Mouse (Mus musculus) forebrain, embryonic 15.5 days (tissue): ENCODE measurements around the gene Ascc3. TPM values are rescaled to one million over a fixed set of nuclear protein-coding genes. Genes with fewer than 3 reads are reported as not detected.

Source experiments
- ATAC-seq: fragments of 200-750 bp; cut with Nextera tagmentation; replicated peaks from 2 replicates; pipeline ENCODE4 v1.8.0; 2017; ENCODE audit warnings: mild to moderate bottlenecking, moderate TSS enrichment, moderate library complexity
- H3K27ac ChIP-seq: fragments of 300-500 bp; sonication (generic); replicated peaks from 2 replicates; pipeline ENCODE4 v1.5.1; 2015; ENCODE audit warnings: mild to moderate bottlenecking, inconsistent platforms
- H3K27me3 ChIP-seq: fragments of 300-500 bp; sonication (generic); 2 replicates; pipeline ENCODE4 v1.6.1; 2015; ENCODE audit warnings: inconsistent platforms
- H3K36me3 ChIP-seq: fragments of 300-500 bp; sonication (generic); 2 replicates; pipeline ENCODE4 v1.6.1; 2015; ENCODE audit warnings: mild to moderate bottlenecking, inconsistent platforms
- H3K4me1 ChIP-seq: fragments of 300-500 bp; sonication (generic); 2 replicates; pipeline ENCODE4 v1.6.1; 2015; ENCODE audit warnings: inconsistent platforms
- H3K4me2 ChIP-seq: fragments of 300-500 bp; sonication (generic); replicated peaks from 2 replicates; pipeline ENCODE4 v1.6.1; 2015; ENCODE audit warnings: mild to moderate bottlenecking, inconsistent platforms
- H3K4me3 ChIP-seq: fragments of 300-500 bp; sonication (generic); 2 replicates; pipeline ENCODE4 v1.5.1; 2015; ENCODE audit warnings: mild to moderate bottlenecking, inconsistent platforms
- H3K9ac ChIP-seq: fragments of 300-500 bp; sonication (generic); replicated peaks from 2 replicates; pipeline ENCODE4 v1.6.1; 2015; ENCODE audit warnings: mild to moderate bottlenecking, inconsistent platforms
- H3K9me3 ChIP-seq: fragments of 300-500 bp; sonication (generic); 2 replicates; pipeline ENCODE4 v1.6.1; 2016; ENCODE audit warnings: inconsistent platforms
- WGBS: fragments of 180-500 bp; shearing (Covaris S2); methylation state at CpG from one replicate; pipeline ENCODE4 v1.1.7; 2015; ENCODE audit warnings: mixed read lengths; 5-methylcytosine and 5-hydroxymethylcytosine counted together
- polyA plus RNA-seq: library from polyadenylated mRNA; unstranded; fragments of >200 nt; fragmentation: Nextera tagmentation; extraction: Ambion mirVana; gene quantifications from 2 replicates; pipeline ENCODE4 v1.2.1, GENCODE M21; 2015

The Ascc3 gene
- 16.4 and 17.4 TPM in 2 replicates for polyA plus RNA-seq

DNA sequence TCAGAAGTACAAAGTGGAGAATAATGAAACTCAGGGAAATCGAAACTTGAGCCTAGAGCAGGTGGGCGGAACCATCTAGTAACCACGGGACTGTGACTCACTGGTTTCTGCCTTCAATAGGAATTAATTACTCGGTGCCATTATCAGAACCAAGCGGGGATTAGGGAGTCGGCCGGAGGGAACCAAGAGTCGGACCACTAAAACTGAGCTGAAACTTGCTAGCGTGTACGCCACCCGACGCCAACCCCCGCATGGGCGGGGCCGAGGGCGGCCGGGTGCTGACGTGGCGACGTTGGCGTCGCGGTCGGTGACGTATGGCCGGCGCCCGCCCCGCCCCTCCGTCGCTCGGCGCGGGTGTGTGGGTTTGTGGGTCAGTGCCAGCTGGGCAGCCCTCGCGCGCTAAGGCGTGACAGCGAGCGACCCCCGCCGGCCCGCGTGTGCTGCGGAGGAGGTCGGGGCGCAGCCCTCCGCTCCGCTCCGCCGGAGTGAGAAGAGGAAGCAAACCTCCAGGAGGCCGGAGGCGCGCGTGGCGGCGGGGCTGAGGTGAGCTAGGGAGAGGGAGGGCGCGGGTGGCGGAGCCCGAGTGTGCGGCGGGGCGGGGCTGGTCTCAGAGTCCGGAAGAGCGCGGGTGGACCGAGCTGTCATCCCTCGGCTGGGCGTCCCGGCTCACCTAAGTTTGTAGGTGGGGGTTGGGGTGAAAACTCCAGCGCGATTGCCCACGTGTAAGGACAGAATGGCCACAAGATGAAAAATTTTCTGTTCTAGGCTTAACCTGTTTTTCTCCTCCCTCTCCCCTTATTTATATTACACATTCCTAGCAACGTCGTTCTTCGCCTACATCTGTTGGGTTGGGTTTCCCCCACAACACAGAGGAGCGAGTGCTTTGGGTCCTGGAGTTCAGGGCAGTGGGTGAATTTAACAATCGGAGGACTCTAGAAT lies at the start of gene Ascc3:
Gene Ascc3, plus strand, starts transcription at position 315 of the 939 bp plus-strand sequence.
- no peaks in the 10 kb centered on the region for H3K36me3 ChIP-seq
- H3K9me3 ChIP-seq = no peaks in the 10 kb centered on the region
- H3K9ac ChIP-seq = peak within 1 kb of the TSS; percentile 84
- peak within 1 kb of the TSS; percentile 83 for H3K4me3 ChIP-seq
- H3K27ac ChIP-seq = peak within 1 kb of the TSS; percentile 86
- H3K4me1 ChIP-seq = peaks cover 4% of the 10 kb centered on the region
- H3K4me2 ChIP-seq = peak within 1 kb of the TSS; percentile 60
- WGBS = under 1% methylated on average over 76 of the region's 79 CpGs
- H3K27me3 ChIP-seq = no peaks in the 10 kb centered on the region
- ATAC-seq = peak; percentile 99

GRCm38 (mm10) chr10:50584721-50585120 lies 7.7 kb upstream of the Ascc3 start:
- Histone ChIP-seq H3K27ac (no peak overlapping the region), H3K9ac (no peak overlapping the region), H3K4me3 (no peak overlapping the region), H3K27me3 (no peaks in the 10 kb centered on the region), H3K4me1 (no peaks in the 10 kb centered on the region), H3K9me3 (no peaks in the 10 kb centered on the region), H3K36me3 (no peaks in the 10 kb centered on the region), H3K4me2 (no peak overlapping the region)
- ATAC-seq = no peak
- 86% methylated on average over 1 of the region's 1 CpGs for WGBS

DNA sequence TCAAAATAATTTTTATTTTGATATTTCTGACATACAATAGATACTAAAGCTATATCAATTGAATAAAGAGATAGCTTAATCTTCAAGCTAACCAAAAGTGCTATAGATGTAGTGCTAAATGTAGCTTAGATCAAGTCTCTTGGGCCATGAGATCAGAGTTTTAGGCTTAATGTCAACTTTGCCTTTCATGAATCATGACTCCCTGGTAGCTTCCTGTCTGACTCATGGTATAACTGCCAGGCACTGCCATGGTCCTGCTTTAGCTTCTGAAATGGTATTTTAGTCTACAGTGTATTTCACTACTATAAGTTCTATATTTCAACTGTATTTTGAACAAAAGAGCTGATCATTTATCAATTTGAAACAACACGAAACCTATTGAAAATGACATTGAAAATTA lies 5.9 kb upstream of the Ascc3 start:
- H3K27me3 ChIP-seq = no peaks in the 10 kb centered on the region
- H3K9ac ChIP-seq = no peak overlapping the region
- H3K4me1 ChIP-seq = no peaks in the 10 kb centered on the region
- no peaks in the 10 kb centered on the region for H3K9me3 ChIP-seq
- no peak overlapping the region for H3K4me3 ChIP-seq
- ATAC-seq = no peak
- H3K36me3 ChIP-seq = no peaks in the 10 kb centered on the region
- H3K27ac ChIP-seq = no peak overlapping the region
- no peak overlapping the region for H3K4me2 ChIP-seq
- 87% methylated on average over 1 of the region's 1 CpGs for WGBS

GRCm38 (mm10) chr10:50593371-50593770 lies 902 bp downstream of the Ascc3 start:
- no peak for ATAC-seq
- no peak overlapping the region for H3K27ac ChIP-seq
- 71% methylated on average over 12 of the region's 12 CpGs for WGBS

GRCm38 (mm10) chr10:50595340-50595739 lies 2.9 kb downstream of the Ascc3 start:
- H3K4me3 ChIP-seq = no peak overlapping the region
- no peak overlapping the region for H3K9ac ChIP-seq
- no peaks in the 10 kb centered on the region for H3K27me3 ChIP-seq
- H3K4me2 ChIP-seq = no peak overlapping the region
- H3K36me3 ChIP-seq = no peaks in the 10 kb centered on the region
- H3K27ac ChIP-seq = no peak overlapping the region
- no peak for ATAC-seq
- no peaks in the 10 kb centered on the region for H3K9me3 ChIP-seq
- H3K4me1 ChIP-seq = peaks cover 4% of the 10 kb centered on the region

More at GRCm38 (mm10) chr10:50593371-50593770, 902 bp downstream of the Ascc3 start:
- H3K9me3 ChIP-seq = no peaks in the 10 kb centered on the region
- peak overlapping the region; percentile 84 for H3K9ac ChIP-seq
- peaks cover 4% of the 10 kb centered on the region for H3K4me1 ChIP-seq
- H3K27me3 ChIP-seq = no peaks in the 10 kb centered on the region
- no peaks in the 10 kb centered on the region for H3K36me3 ChIP-seq
- peak overlapping the region; percentile 60 for H3K4me2 ChIP-seq
- H3K4me3 ChIP-seq = peak overlapping the region; percentile 83

DNA sequence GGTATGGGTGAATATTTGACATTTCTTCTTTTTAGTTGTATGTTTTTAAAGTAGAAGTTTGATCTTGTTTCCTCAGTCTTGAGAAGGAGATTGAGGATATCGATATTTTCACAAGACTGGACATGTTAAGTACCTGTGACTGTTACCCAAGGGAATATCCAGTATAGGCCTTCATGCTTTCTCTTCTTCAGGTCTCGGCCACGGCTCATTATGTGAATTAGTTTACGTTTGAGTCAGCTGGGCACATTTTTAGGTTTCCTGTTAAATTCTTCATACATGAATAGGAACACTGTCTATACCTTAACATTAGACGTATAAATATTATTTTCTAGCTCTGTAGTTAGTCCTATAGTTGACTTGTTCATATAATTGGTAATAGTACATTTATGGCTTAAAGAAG lies 12.4 kb downstream of the Ascc3 start:
- H3K4me1 ChIP-seq = no peaks in the 10 kb centered on the region
- H3K27me3 ChIP-seq = no peaks in the 10 kb centered on the region
- H3K4me2 ChIP-seq = no peak overlapping the region
- no peak overlapping the region for H3K27ac ChIP-seq
- no peak for ATAC-seq
- H3K36me3 ChIP-seq = no peaks in the 10 kb centered on the region
- no peaks in the 10 kb centered on the region for H3K9me3 ChIP-seq
- H3K4me3 ChIP-seq = no peak overlapping the region
- no peak overlapping the region for H3K9ac ChIP-seq
- 95% methylated on average over 5 of the region's 5 CpGs for whole genome bisulfite sequencing

DNA sequence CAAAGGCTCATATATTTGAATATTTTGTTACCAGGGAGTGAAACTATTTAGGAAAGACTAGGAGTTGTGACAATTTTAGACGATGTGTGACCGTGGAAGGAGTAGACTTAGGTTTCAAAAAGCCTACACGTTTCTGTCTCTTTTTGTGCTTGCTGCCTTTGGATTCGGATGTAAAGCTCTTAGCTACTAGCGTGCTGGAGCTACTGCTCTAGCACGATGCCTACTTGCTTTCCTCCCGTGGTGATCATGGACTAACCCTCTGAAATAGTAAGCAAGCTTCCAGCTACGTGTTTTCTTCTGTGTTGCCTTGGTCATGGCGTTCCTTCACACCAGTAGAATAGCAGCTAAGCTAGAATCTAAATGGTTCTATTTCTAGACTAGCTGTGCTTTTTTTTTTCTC lies 21.4 kb downstream of the Ascc3 start:
- Histone ChIP-seq H3K36me3 (peaks cover 8% of the 10 kb centered on the region; the same call in 1 of the 2 replicates), H3K9me3 (no peaks in the 10 kb centered on the region), H3K4me1 (no peaks in the 10 kb centered on the region), H3K4me3 (no peak overlapping the region), H3K27ac (no peak overlapping the region), H3K9ac (no peak overlapping the region), H3K27me3 (no peaks in the 10 kb centered on the region), H3K4me2 (no peak overlapping the region)
- 95% methylated on average over 9 of the region's 9 CpGs for WGBS
- no peak for ATAC-seq

DNA sequence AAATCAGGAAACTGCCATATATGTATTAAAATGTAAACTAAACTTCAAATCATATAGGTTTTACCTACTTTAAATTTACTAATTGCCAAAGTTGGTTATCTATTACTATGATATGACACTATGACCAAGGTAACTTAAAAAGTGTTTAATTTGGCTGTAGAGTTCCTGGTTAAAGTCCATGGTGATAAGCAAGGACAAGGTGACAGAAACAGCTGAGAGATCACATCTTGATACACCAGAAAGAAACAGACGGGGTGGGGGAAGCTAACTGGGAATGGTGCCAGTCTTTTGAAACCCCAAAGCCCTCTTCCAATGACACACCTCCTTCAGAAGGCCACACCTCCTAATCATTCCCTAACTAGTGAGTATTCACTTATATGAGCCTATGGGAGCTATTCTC lies 33.4 kb downstream of the Ascc3 start:
- Histone ChIP-seq H3K9ac (no peak overlapping the region), H3K36me3 (peaks cover 20% of the 10 kb centered on the region), H3K4me3 (no peak overlapping the region), H3K4me2 (no peak overlapping the region), H3K9me3 (no peaks in the 10 kb centered on the region), H3K27ac (no peak overlapping the region), H3K4me1 (no peaks in the 10 kb centered on the region), H3K27me3 (no peaks in the 10 kb centered on the region)
- ATAC-seq = no peak
- 35% methylated on average over 1 of the region's 1 CpGs for WGBS

DNA sequence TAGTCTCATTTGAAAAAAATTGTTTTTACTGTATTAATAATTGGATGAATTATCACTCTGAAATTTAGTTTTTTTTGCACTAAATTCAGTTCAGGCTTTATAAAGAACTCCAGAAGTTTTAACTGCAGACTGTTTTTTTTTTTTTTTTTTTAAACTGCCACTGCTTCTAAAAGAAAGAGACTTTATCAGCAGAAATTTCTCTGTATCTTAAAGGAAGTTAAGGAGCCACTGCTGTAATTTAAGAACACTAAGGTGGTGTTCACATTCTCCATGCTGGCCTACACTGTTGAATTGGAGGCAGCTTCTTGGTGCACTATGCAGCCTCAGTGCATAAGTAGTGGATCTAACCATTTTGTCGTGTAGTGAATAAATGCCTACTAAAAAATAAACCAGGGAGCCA lies 47.1 kb downstream of the Ascc3 start:
- Histone ChIP-seq H3K4me3 (no peak overlapping the region), H3K27ac (no peak overlapping the region), H3K36me3 (peaks cover 5% of the 10 kb centered on the region; the same call in 1 of the 2 replicates), H3K27me3 (no peaks in the 10 kb centered on the region), H3K4me1 (no peaks in the 10 kb centered on the region), H3K9me3 (no peaks in the 10 kb centered on the region), H3K4me2 (no peak overlapping the region), H3K9ac (no peak overlapping the region)
- WGBS = 57% methylated on average over 1 of the region's 1 CpGs
- no peak for ATAC-seq

GRCm38 (mm10) chr10:50650612-50651011 lies 58.1 kb downstream of the Ascc3 start:
- Histone ChIP-seq H3K4me3 (no peak overlapping the region), H3K27ac (no peak overlapping the region), H3K4me2 (no peak overlapping the region), H3K36me3 (peaks cover 12% of the 10 kb centered on the region; the same call in 1 of the 2 replicates), H3K9ac (no peak overlapping the region), H3K9me3 (no peaks in the 10 kb centered on the region), H3K4me1 (no peaks in the 10 kb centered on the region), H3K27me3 (no peaks in the 10 kb centered on the region)
- WGBS = 90% methylated on average over 8 of the region's 8 CpGs
- ATAC-seq = no peak

DNA sequence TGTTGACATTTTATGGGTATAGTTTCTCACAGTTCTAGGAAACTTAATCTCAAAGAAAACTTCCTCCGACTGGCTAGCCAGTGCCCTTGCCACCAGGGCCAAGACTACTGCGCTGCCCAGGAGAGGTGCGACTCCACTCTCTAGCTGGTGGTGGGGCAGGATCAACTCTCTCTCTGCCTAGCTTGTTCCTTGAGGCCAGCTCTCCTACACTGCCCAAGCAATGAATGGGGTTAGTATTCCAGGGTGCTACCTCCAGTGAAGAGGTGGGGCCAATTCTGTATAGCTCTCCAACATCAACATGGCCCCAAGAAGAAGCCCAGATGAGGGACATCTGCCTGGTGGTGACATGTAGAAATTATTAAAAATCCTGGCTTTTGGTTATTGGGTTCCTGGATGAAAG lies 61.1 kb downstream of the Ascc3 start:
- 95% methylated on average over 3 of the region's 3 CpGs for WGBS
- no peak overlapping the region for H3K4me2 ChIP-seq
- H3K9ac ChIP-seq = no peak overlapping the region
- no peak for ATAC-seq
- H3K4me3 ChIP-seq = no peak overlapping the region
- no peaks in the 10 kb centered on the region for H3K9me3 ChIP-seq
- H3K4me1 ChIP-seq = no peaks in the 10 kb centered on the region
- peaks cover 12% of the 10 kb centered on the region; the same call in 1 of the 2 replicates for H3K36me3 ChIP-seq
- no peaks in the 10 kb centered on the region for H3K27me3 ChIP-seq
- H3K27ac ChIP-seq = no peak overlapping the region

- WGBS = 46% methylated on average over 1 of the region's 1 CpGs
- peaks cover 9% of the 10 kb centered on the region; the same call in 1 of the 2 replicates for H3K36me3 ChIP-seq
- H3K9ac ChIP-seq = no peak overlapping the region
- no peak overlapping the region for H3K4me2 ChIP-seq
- no peaks in the 10 kb centered on the region for H3K9me3 ChIP-seq
- no peaks in the 10 kb centered on the region for H3K4me1 ChIP-seq
- no peaks in the 10 kb centered on the region for H3K27me3 ChIP-seq
- ATAC-seq = peak; percentile 83
- H3K4me3 ChIP-seq = no peak overlapping the region
- H3K27ac ChIP-seq = no peak overlapping the region
These were observed 64.9 kb downstream of the Ascc3 start for GRCm38 (mm10) chr10:50657352-50657751.
